Mouse (Mus musculus): ENCODE results near the gene Pik3ca.

DNA sequence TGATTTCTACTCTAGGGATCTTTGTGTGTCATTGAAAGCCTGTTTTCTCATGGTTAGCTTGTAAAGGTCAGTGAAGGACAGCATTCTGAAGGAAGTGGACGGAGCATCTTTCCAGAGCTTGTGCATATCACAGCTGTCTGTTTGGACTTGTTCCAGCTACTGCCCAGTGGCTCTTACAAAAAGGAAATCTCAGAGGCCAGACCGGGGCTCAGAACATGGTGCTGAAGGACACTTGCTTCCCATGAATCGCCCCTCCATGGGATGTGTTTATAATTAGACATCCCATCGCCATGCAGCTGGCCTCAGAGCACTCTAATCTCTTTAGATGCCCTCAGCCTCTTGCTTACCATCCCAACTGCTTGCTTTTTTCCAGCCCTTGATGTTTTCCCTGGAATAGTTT lies 31.4 kb downstream of the Pik3ca start:
- TF ChIP-seq POLR2A (IDR thresholded peaks at IDR 0.05; ENCODE audit: low read depth, low read length) (no peak), CTCF (IDR thresholded peaks at IDR 0.05; ENCODE audit: extremely low read depth, insufficient read length, insufficient replicate concordance, low read depth, low read length) (no peak)
